Mouse (Mus musculus): Measurements from ENCODE around the gene Hk1. TPM values are rescaled to one million over a fixed set of nuclear protein-coding genes. Genes with fewer than 3 reads are reported as not detected.

Gene Hk1
- total and polyA plus RNA-seq, 3 experiments = 119 to 447 (median 245) TPM

- Histone ChIP-seq H3K9me3 (replicated peaks) (no peaks in the 10 kb centered on the region), H3K27me3 (ENCODE audit: insufficient read depth, low read length) (peaks cover 26% of the 10 kb centered on the region), H3K4me3 (ENCODE audit: low read depth, low read length) (no peak overlapping the region), H3K36me3 (replicated peaks) (no peaks in the 10 kb centered on the region), H3K4me1 (ENCODE audit: insufficient read depth, low read depth, low read length) (peaks cover 3% of the 10 kb centered on the region)
- no peak for DNase-seq (ENCODE audit: low spot score)
- no peak for ATAC-seq (ENCODE audit: extremely low read depth, insufficient number of reproducible peaks, low FRiP score, poor library complexity, severe bottlenecking)
- TF ChIP-seq GATA2 (IDR thresholded peaks at IDR 0.05; ENCODE audit: borderline replicate concordance, low read depth, low read length) (no peak), CTCF (IDR thresholded peaks at IDR 0.05; ENCODE audit: low read depth, low read length) (no peak), TAL1 (conservative IDR thresholded peaks at IDR 0.05; ENCODE audit: low read depth, low read length) (no peak), POLR2AphosphoS5 (IDR thresholded peaks at IDR 0.05; ENCODE audit: insufficient replicate concordance, low read depth, low read length) (no peak), GATA1 (IDR thresholded peaks at IDR 0.05; ENCODE audit: borderline replicate concordance, low read length) (no peak)
Measured at GRCm38 (mm10) chr10:62252496-62253235, 127.0 kb downstream of the Hk1 start.

- H3K4me3 ChIP-seq (ENCODE audit: low read depth, low read length) = no peak within 1 kb of the TSS
- H3K36me3 ChIP-seq (replicated peaks) = no peaks in the 10 kb centered on the region
- H3K4me1 ChIP-seq (ENCODE audit: insufficient read depth, low read depth, low read length) = peaks cover 5% of the 10 kb centered on the region
- no peak for TF ChIP-seq TAL1 (conservative IDR thresholded peaks at IDR 0.05; ENCODE audit: low read depth, low read length)
- no peak for TF ChIP-seq CTCF (IDR thresholded peaks at IDR 0.05; ENCODE audit: low read depth, low read length)
- no peak for TF ChIP-seq POLR2AphosphoS5 (IDR thresholded peaks at IDR 0.05; ENCODE audit: insufficient replicate concordance, low read depth, low read length)
- no peak for TF ChIP-seq GATA2 (IDR thresholded peaks at IDR 0.05; ENCODE audit: borderline replicate concordance, low read depth, low read length)
- TF ChIP-seq GATA1 (IDR thresholded peaks at IDR 0.05; ENCODE audit: borderline replicate concordance, low read length) = no peak
- H3K27me3 ChIP-seq (ENCODE audit: insufficient read depth, low read length) = peaks cover 24% of the 10 kb centered on the region
- ATAC-seq (ENCODE audit: extremely low read depth, insufficient number of reproducible peaks, low FRiP score, poor library complexity, severe bottlenecking) (no peak), DNase-seq (ENCODE audit: low spot score) (no peak)
- H3K9me3 ChIP-seq (replicated peaks) = no peaks in the 10 kb centered on the region
Measured at GRCm38 (mm10) chr10:62252000-62252488, 127.7 kb downstream of the Hk1 start, which contains the start of gene Tacr2. Gene Tacr2 (plus strand): TSS chr10:62252438.

- peaks cover 5% of the 10 kb centered on the region for H3K4me1 ChIP-seq (ENCODE audit: insufficient read depth, low read depth, low read length)
- TF ChIP-seq GATA2 (IDR thresholded peaks at IDR 0.05; ENCODE audit: borderline replicate concordance, low read depth, low read length) = no peak
- no peak for TF ChIP-seq CTCF (IDR thresholded peaks at IDR 0.05; ENCODE audit: low read depth, low read length)
- no peak for TF ChIP-seq POLR2AphosphoS5 (IDR thresholded peaks at IDR 0.05; ENCODE audit: insufficient replicate concordance, low read depth, low read length)
- no peak for TF ChIP-seq TAL1 (conservative IDR thresholded peaks at IDR 0.05; ENCODE audit: low read depth, low read length)
- TF ChIP-seq GATA1 (IDR thresholded peaks at IDR 0.05; ENCODE audit: borderline replicate concordance, low read length) = no peak
- no peaks in the 10 kb centered on the region for H3K36me3 ChIP-seq (replicated peaks)
- no peak for ATAC-seq (ENCODE audit: extremely low read depth, insufficient number of reproducible peaks, low FRiP score, poor library complexity, severe bottlenecking)
- no peak overlapping the region for H3K4me3 ChIP-seq (ENCODE audit: low read depth, low read length)
- H3K27me3 ChIP-seq (ENCODE audit: insufficient read depth, low read length) = peaks cover 13% of the 10 kb centered on the region
- peaks cover 6% of the 10 kb centered on the region for H3K9me3 ChIP-seq (replicated peaks)
- no peak for DNase-seq (ENCODE audit: low spot score)
Measured at GRCm38 (mm10) chr10:62247815-62248214, 131.9 kb downstream of the Hk1 start.

GRCm38 (mm10) chr10:62247156-62247555 lies 132.6 kb downstream of the Hk1 start:
- ATAC-seq (ENCODE audit: extremely low read depth, insufficient number of reproducible peaks, low FRiP score, poor library complexity, severe bottlenecking) = no peak
- no peak for DNase-seq (ENCODE audit: low spot score)
- H3K36me3 ChIP-seq (replicated peaks) = no peaks in the 10 kb centered on the region
- peaks cover 8% of the 10 kb centered on the region for H3K27me3 ChIP-seq (ENCODE audit: insufficient read depth, low read length)
- H3K4me3 ChIP-seq (ENCODE audit: low read depth, low read length) = no peak overlapping the region
- H3K9me3 ChIP-seq (replicated peaks) = peaks cover 6% of the 10 kb centered on the region
- peaks cover 11% of the 10 kb centered on the region for H3K4me1 ChIP-seq (ENCODE audit: insufficient read depth, low read depth, low read length)
- TF ChIP-seq GATA1 (IDR thresholded peaks at IDR 0.05; ENCODE audit: borderline replicate concordance, low read length) (no peak), TAL1 (conservative IDR thresholded peaks at IDR 0.05; ENCODE audit: low read depth, low read length) (no peak), CTCF (IDR thresholded peaks at IDR 0.05; ENCODE audit: low read depth, low read length) (no peak), GATA2 (IDR thresholded peaks at IDR 0.05; ENCODE audit: borderline replicate concordance, low read depth, low read length) (no peak), POLR2AphosphoS5 (IDR thresholded peaks at IDR 0.05; ENCODE audit: insufficient replicate concordance, low read depth, low read length) (no peak)

GRCm38 (mm10) chr10:62244067-62244466 lies 135.6 kb downstream of the Hk1 start:
- no peaks in the 10 kb centered on the region for H3K36me3 ChIP-seq (replicated peaks)
- peaks cover 24% of the 10 kb centered on the region for H3K4me1 ChIP-seq (ENCODE audit: insufficient read depth, low read depth, low read length)
- TF ChIP-seq TAL1 (conservative IDR thresholded peaks at IDR 0.05; ENCODE audit: low read depth, low read length) (no peak), GATA2 (IDR thresholded peaks at IDR 0.05; ENCODE audit: borderline replicate concordance, low read depth, low read length) (no peak), GATA1 (IDR thresholded peaks at IDR 0.05; ENCODE audit: borderline replicate concordance, low read length) (no peak), POLR2AphosphoS5 (IDR thresholded peaks at IDR 0.05; ENCODE audit: insufficient replicate concordance, low read depth, low read length) (no peak), CTCF (IDR thresholded peaks at IDR 0.05; ENCODE audit: low read depth, low read length) (no peak)
- H3K4me3 ChIP-seq (ENCODE audit: low read depth, low read length) = no peak overlapping the region
- DNase-seq (ENCODE audit: low spot score) (no peak), ATAC-seq (ENCODE audit: extremely low read depth, insufficient number of reproducible peaks, low FRiP score, poor library complexity, severe bottlenecking) (no peak)
- peaks cover 6% of the 10 kb centered on the region for H3K9me3 ChIP-seq (replicated peaks)
- peaks cover 3% of the 10 kb centered on the region; the same call in 1 of the 2 replicates for H3K27me3 ChIP-seq (ENCODE audit: insufficient read depth, low read length)

- Histone ChIP-seq H3K36me3 (replicated peaks) (no peaks in the 10 kb centered on the region), H3K4me3 (ENCODE audit: low read depth, low read length) (no peak overlapping the region), H3K27me3 (ENCODE audit: insufficient read depth, low read length) (peaks cover 3% of the 10 kb centered on the region; the same call in 1 of the 2 replicates), H3K9me3 (replicated peaks) (peaks cover 6% of the 10 kb centered on the region), H3K4me1 (ENCODE audit: insufficient read depth, low read depth, low read length) (peaks cover 31% of the 10 kb centered on the region)
- ATAC-seq (ENCODE audit: extremely low read depth, insufficient number of reproducible peaks, low FRiP score, poor library complexity, severe bottlenecking) = no peak
- TF ChIP-seq TAL1 (conservative IDR thresholded peaks at IDR 0.05; ENCODE audit: low read depth, low read length) (no peak), POLR2AphosphoS5 (IDR thresholded peaks at IDR 0.05; ENCODE audit: insufficient replicate concordance, low read depth, low read length) (no peak), GATA1 (IDR thresholded peaks at IDR 0.05; ENCODE audit: borderline replicate concordance, low read length) (no peak), GATA2 (IDR thresholded peaks at IDR 0.05; ENCODE audit: borderline replicate concordance, low read depth, low read length) (no peak), CTCF (IDR thresholded peaks at IDR 0.05; ENCODE audit: low read depth, low read length) (no peak)
- no peak for DNase-seq (ENCODE audit: low spot score)
Measured at GRCm38 (mm10) chr10:62242896-62243295, 136.8 kb downstream of the Hk1 start.
